10 mouse cellular contexts compared by ENCODE assay signal in the genomic region with DNA sequence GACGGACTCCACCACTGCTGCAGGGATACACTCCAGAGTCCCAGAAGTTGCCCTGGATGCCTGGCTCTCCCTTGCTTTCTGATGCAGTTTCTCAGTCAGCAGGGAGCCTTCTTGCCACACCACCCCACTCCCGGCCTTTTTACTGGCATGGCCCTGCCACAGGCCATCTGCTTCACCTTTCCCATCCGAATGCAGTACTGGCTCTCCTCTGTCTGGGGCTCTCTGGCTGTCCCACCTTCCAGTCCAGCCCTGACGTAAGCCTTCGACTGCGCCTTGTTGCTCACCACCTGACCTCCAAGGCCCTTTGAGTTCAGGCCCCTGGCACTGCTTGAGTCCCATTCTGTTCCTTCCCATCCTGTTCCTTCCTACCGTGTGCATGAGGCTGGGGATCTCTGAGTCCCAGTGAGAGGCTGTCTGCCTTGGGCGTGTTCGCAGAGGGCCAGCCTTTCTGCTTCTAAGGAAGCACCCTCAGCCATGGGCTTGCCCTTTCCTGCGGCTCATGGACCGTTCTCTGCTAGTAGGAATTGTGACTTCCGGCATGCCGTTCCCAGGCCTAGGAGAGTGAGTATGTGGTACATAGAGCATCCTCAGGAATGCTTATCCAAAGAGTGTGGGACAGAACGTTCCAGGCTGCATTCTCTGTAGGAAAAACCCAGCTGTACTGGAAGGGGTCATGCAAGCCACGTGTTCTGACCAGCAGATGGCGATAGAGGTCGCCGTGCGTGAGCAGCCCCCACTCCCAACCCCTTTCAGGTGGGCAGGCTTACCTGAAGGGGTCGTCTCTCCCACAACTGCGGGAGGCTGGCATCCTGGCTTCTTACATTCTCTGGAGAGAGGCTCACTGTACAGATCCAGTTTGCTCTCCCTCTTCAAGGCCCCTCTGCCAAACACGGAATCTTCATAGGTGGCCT. TPM values are rescaled to one million over a fixed set of nuclear protein-coding genes. Genes with fewer than 3 reads are reported as not detected.
A peak's percentile ranks its signal among the peaks of the same experiment; 100 is the strongest.
DNase-seq lines count a peak whose midpoint lies in the region; ATAC-seq and TF ChIP-seq lines count a peak whose summit lies in the region.
"Had no signal": no experiment of that assay in that cellular context is flagged by ENCODE, and none has a peak within 500 bp of the region (broad histone marks: within the 10 kb centered on the region; RNA-seq: fewer than 3 reads in every experiment).

No protein-coding gene starts in this region.

- H3K9ac ChIP-seq in intestine, embryonic 14.5 days (ENCODE audit: low read length), result no peak overlapping the region
- H3K9ac ChIP-seq in intestine, embryonic 16.5 days (ENCODE audit: low read depth, low read length), result no peak overlapping the region
- no peak overlapping the region for H3K9ac ChIP-seq in ES-Bruce4 (ENCODE audit: low read depth, poor library complexity, severe bottlenecking)
- H3K9ac ChIP-seq in lung, embryonic 14.5 days, result no peak overlapping the region
- H3K9ac ChIP-seq in stomach, postnatal 0 days (ENCODE audit: low read length), result no peak overlapping the region
- H3K9ac ChIP-seq: limb, embryonic 12.5 days had no signal

- H3K4me1 ChIP-seq in intestine, embryonic 14.5 days (replicated peaks; ENCODE audit: control insufficient read depth, insufficient read depth, low read length), result peaks cover 9% of the 10 kb centered on the region
- peaks cover 16% of the 10 kb centered on the region for H3K4me1 ChIP-seq in intestine, embryonic 16.5 days (ENCODE audit: control insufficient read depth, insufficient read depth, low read length)
- peaks cover 8% of the 10 kb centered on the region for H3K4me1 ChIP-seq in ES-Bruce4 (ENCODE audit: control insufficient read depth, insufficient read depth, low read length)
- H3K4me1 ChIP-seq in embryonic fibroblast, embryonic 13.5 days (ENCODE audit: control insufficient read depth, insufficient read depth, low read length), result no peaks in the 10 kb centered on the region
- no peaks in the 10 kb centered on the region; the same call in 1 of the 2 replicates for H3K4me1 ChIP-seq in lung, embryonic 14.5 days (ENCODE audit: insufficient read depth)
- H3K4me1 ChIP-seq in stomach, postnatal 0 days (replicated peaks; ENCODE audit: control insufficient read depth, insufficient read depth), result 0 out of 2 replicates have a peak, but pooled peaks cover 2% of the 10 kb centered on the region

- H3K9me3 ChIP-seq in intestine, embryonic 14.5 days (ENCODE audit: control insufficient read depth, low read length), result no peaks in the 10 kb centered on the region
- H3K9me3 ChIP-seq in intestine, embryonic 16.5 days (ENCODE audit: control insufficient read depth, low read length), result no peaks in the 10 kb centered on the region
- H3K9me3 ChIP-seq in ES-Bruce4 (replicated peaks; ENCODE audit: control insufficient read depth, insufficient read depth, low read length, poor library complexity, severe bottlenecking), result no peaks in the 10 kb centered on the region
- no peaks in the 10 kb centered on the region for H3K9me3 ChIP-seq in lung, embryonic 14.5 days (ENCODE audit: low read depth, low read length)
- H3K9me3 ChIP-seq in stomach, postnatal 0 days (ENCODE audit: control insufficient read depth, low read length), result no peaks in the 10 kb centered on the region
- H3K9me3 ChIP-seq: limb, embryonic 12.5 days had no signal

- TF ChIP-seq POLR2A in ES-Bruce4 (IDR thresholded peaks at IDR 0.05; ENCODE audit: insufficient read depth, low read length), result no peak
- TF ChIP-seq POLR2A in embryonic fibroblast, embryonic 13.5 days (IDR thresholded peaks at IDR 0.05; ENCODE audit: low read depth, low read length), result no peak

- 36% methylated on average over 22 of the region's 22 CpGs for WGBS in intestine, embryonic 14.5 days
- WGBS in intestine, embryonic 16.5 days, result 33% methylated on average over 22 of the region's 22 CpGs
- 33% methylated on average over 22 of the region's 22 CpGs for WGBS in lung, embryonic 14.5 days
- 38% methylated on average over 22 of the region's 22 CpGs for WGBS in stomach, postnatal 0 days

- DNase-seq in intestine, embryonic 14.5 days (ENCODE audit: low spot score), result peak; percentile 72
- DNase-seq in brain, adult 2 months (ENCODE audit: low read depth, low spot score), result peak; percentile 76
- DNase-seq in lung, embryonic 14.5 days, result peak; percentile 68
- peak; percentile 53 for DNase-seq in stomach, postnatal 0 days (ENCODE audit: low spot score)

- H3K4me2 ChIP-seq in intestine, embryonic 14.5 days (ENCODE audit: low read length), result no peak overlapping the region
- no peak overlapping the region for H3K4me2 ChIP-seq in intestine, embryonic 16.5 days (ENCODE audit: low read depth, low read length)
- H3K4me2 ChIP-seq in lung, embryonic 14.5 days, result no peak overlapping the region
- H3K4me2 ChIP-seq in stomach, postnatal 0 days (replicated peaks; ENCODE audit: low read depth), result no peak overlapping the region
- H3K4me2 ChIP-seq: limb, embryonic 12.5 days had no signal

- no peaks in the 10 kb centered on the region for H3K36me3 ChIP-seq in intestine, embryonic 14.5 days (ENCODE audit: control insufficient read depth, insufficient read depth, low read length)
- H3K36me3 ChIP-seq in intestine, embryonic 16.5 days (ENCODE audit: control insufficient read depth, insufficient read depth, low read length), result no peaks in the 10 kb centered on the region
- H3K36me3 ChIP-seq in ES-Bruce4 (ENCODE audit: control insufficient read depth, insufficient read depth, low read length, poor library complexity, severe bottlenecking), result no peaks in the 10 kb centered on the region
- no peaks in the 10 kb centered on the region for H3K36me3 ChIP-seq in lung, embryonic 14.5 days (ENCODE audit: insufficient read depth)
- no peaks in the 10 kb centered on the region for H3K36me3 ChIP-seq in stomach, postnatal 0 days (ENCODE audit: control insufficient read depth, insufficient read depth, low read length)
- H3K36me3 ChIP-seq: limb, embryonic 12.5 days had no signal

- peak; percentile 97 for TF ChIP-seq CTCF in ES-Bruce4 (IDR thresholded peaks at IDR 0.05; ENCODE audit: low read depth, low read length)
- peak; percentile 91 for TF ChIP-seq CTCF in embryonic fibroblast, embryonic 13.5 days (IDR thresholded peaks at IDR 0.05; ENCODE audit: borderline replicate concordance, insufficient read depth, low read length)
- TF ChIP-seq CTCF in lung, embryonic 14.5 days (IDR thresholded peaks at IDR 0.05; ENCODE audit: low read depth), result peak; percentile 89
- TF ChIP-seq CTCF in stomach, postnatal 0 days (IDR thresholded peaks at IDR 0.05; ENCODE audit: low read depth), result peak; percentile 89

- H3K27me3 ChIP-seq in intestine, embryonic 14.5 days (replicated peaks; ENCODE audit: control insufficient read depth, insufficient read depth, low read length), result peaks cover 10% of the 10 kb centered on the region; the same call in 1 of the 2 replicates
- 0 out of 2 replicates have a peak, but pooled peaks cover 6% of the 10 kb centered on the region for H3K27me3 ChIP-seq in intestine, embryonic 16.5 days (replicated peaks; ENCODE audit: control insufficient read depth, insufficient read depth, low read length)
- H3K27me3 ChIP-seq in ES-Bruce4 (ENCODE audit: control insufficient read depth, insufficient read depth, low read length, poor library complexity, severe bottlenecking), result peaks cover 2% of the 10 kb centered on the region; the same call in 1 of the 2 replicates
- H3K27me3 ChIP-seq in lung, embryonic 14.5 days (ENCODE audit: insufficient read depth, low read length), result peaks cover 23% of the 10 kb centered on the region
- no peaks in the 10 kb centered on the region for H3K27me3 ChIP-seq in stomach, postnatal 0 days (ENCODE audit: control insufficient read depth, insufficient read depth, low read length)

- no peak overlapping the region for H3K4me3 ChIP-seq in intestine, embryonic 14.5 days (ENCODE audit: low read depth, low read length)
- H3K4me3 ChIP-seq in intestine, embryonic 16.5 days (ENCODE audit: low read length), result no peak overlapping the region
- H3K4me3 ChIP-seq in ES-Bruce4 (ENCODE audit: low read depth, low read length), result no peak overlapping the region
- no peak overlapping the region for H3K4me3 ChIP-seq in embryonic fibroblast, embryonic 13.5 days (ENCODE audit: insufficient read depth, low read length)
- H3K4me3 ChIP-seq in lung, embryonic 14.5 days (ENCODE audit: low read depth, low read length), result no peak overlapping the region
- H3K4me3 ChIP-seq in stomach, postnatal 0 days (ENCODE audit: low read depth, low read length), result no peak overlapping the region
- H3K4me3 ChIP-seq: erythroblast, embryonic 14.5 days; limb, embryonic 12.5 days had no signal

- ATAC-seq in intestine, embryonic 14.5 days (replicated peaks; ENCODE audit: low FRiP score, low TSS enrichment, low read depth), result no peak
- no peak for ATAC-seq in intestine, embryonic 16.5 days
- ATAC-seq in lung, embryonic 14.5 days (ENCODE audit: insufficient read depth), result 0 out of 2 replicates have a peak, but pooled peaks have one; percentile 29
- no peak for ATAC-seq in stomach, postnatal 0 days (ENCODE audit: low FRiP score, low TSS enrichment)
- ATAC-seq in inflammation-experienced regulatory T-cells, adult 6 months, result no peak

- TF ChIP-seq EP300 in ES-Bruce4 (IDR thresholded peaks at IDR 0.05; ENCODE audit: insufficient read depth, low read depth, low read length), result no peak
- TF ChIP-seq EP300 in stomach, postnatal 0 days (optimal IDR thresholded peaks at IDR 0.05), result no peak

- H3K27ac ChIP-seq in intestine, embryonic 14.5 days (ENCODE audit: low read depth), result no peak overlapping the region
- no peak overlapping the region for H3K27ac ChIP-seq in intestine, embryonic 16.5 days (ENCODE audit: low read length)
- no peak overlapping the region for H3K27ac ChIP-seq in ES-Bruce4 (ENCODE audit: insufficient read depth, low read length)
- no peak overlapping the region for H3K27ac ChIP-seq in embryonic fibroblast, embryonic 13.5 days (ENCODE audit: insufficient read depth, low read length)
- H3K27ac ChIP-seq in lung, embryonic 14.5 days (ENCODE audit: low read depth), result no peak overlapping the region
- H3K27ac ChIP-seq in stomach, postnatal 0 days (replicated peaks), result no peak overlapping the region
- H3K27ac ChIP-seq: limb, embryonic 12.5 days had no signal

RNA-seq across cellular contexts. Expression of gene Syt2, which starts 58.2 kb away (rescaled TPM):
- polyA plus RNA-seq in intestine, embryonic 14.5 days (2014; fragmentation: Nextera tagmentation; extraction: Ambion mirVana), result 2.1 and 2.9 TPM in 2 replicates
- polyA plus RNA-seq in intestine, embryonic 16.5 days (2015; fragmentation: Nextera tagmentation; extraction: Ambion mirVana), result 1.1 and 1.4 TPM in 2 replicates
- 0.12 TPM in 1 of 2 replicates, not detected in the other for polyA plus RNA-seq in ES-Bruce4 (2011; ENCODE audit: insufficient read depth, insufficient read length, low read depth, missing spikeins)
- polyA plus RNA-seq in embryonic fibroblast, embryonic 13.5 days (2011; ENCODE audit: insufficient read length, low read depth, missing spikeins), result not detected in 2 replicates
- 0.58 and 1.0 TPM in 2 replicates for polyA plus RNA-seq in lung, embryonic 14.5 days (2014; fragmentation: Nextera tagmentation; extraction: Ambion mirVana)
- 0.50 and 0.58 TPM in 2 replicates for polyA plus RNA-seq in stomach, postnatal 0 days (2015; fragmentation: Nextera tagmentation; extraction: Ambion mirVana)
- polyA plus RNA-seq in inflammation-experienced regulatory T-cells, adult 6 months (2017; shearing (Covaris generic)), result under 1 TPM; 0.10 to 0.44 (median 0.11) TPM
